Mouse (Mus musculus): ENCODE results near the gene Gm3839. TPM values are rescaled to one million over a fixed set of nuclear protein-coding genes. Genes with fewer than 3 reads are reported as not detected.
"Not testable (repeated sequence)": the region's sequence is repeated elsewhere in the genome, so short reads cannot be mapped to it uniquely, and the experiment has no call there.

Gm3839 gene
- polyA plus RNA-seq (2015; fragmentation: Nextera tagmentation; extraction: Ambion mirVana) = 1.7 and 2.1 TPM in 2 replicates

DNA sequence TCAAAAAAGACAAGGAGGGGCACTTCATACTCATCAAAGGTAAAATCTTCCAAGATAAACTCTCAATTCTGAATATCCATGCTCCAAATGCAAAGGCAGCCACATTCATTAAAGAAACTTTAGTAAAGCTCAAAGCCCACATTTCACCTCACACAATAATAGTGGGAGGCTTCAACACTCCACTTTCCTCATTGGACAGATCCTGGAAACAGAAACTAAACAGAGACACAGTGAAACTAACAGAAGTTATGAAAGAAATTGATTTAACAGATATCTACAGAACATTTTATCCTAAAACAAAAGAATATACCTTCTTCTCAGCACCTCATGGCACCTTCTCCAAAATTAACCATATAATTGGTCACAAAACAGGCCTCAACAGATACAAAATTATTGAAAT, at the start of gene Gm3839:
Gm3839 (minus strand) TSS at position 101 of the 400 bp plus-strand sequence.
- not testable (repeated sequence) for H3K4me3 ChIP-seq (ENCODE audit: low read depth, low read length); H3K9ac ChIP-seq (ENCODE audit: low read depth, low read length); H3K27me3 ChIP-seq (replicated peaks; ENCODE audit: control insufficient read depth, insufficient read depth, low read length); ATAC-seq; H3K4me2 ChIP-seq (replicated peaks; ENCODE audit: low read depth); H3K36me3 ChIP-seq (ENCODE audit: control insufficient read depth, insufficient read depth); H3K27ac ChIP-seq (ENCODE audit: low read depth, low read length); H3K4me1 ChIP-seq (replicated peaks; ENCODE audit: control insufficient read depth, insufficient read depth, low read length); H3K9me3 ChIP-seq (ENCODE audit: control insufficient read depth)

DNA sequence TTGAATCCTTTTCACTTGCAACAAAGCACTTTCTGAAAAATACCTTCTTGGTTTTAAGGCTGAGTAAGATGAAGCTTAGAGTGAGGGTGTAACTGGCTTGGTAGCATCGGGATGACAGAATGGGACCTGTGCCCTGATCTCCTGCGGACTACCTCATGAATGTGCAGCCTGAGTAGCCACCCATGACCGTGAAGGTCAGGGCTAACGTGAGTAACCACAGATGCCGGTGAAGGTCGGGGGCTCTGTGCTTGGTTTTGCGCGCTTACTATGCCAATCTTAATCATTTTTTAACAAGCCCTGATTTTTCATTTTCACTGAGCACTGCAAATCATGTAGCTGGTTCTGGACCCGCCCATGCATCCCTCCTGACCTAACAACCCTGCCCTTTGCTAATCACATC, 49.1 kb upstream of the Gm3839 start:
- no peak for ATAC-seq
- no peak overlapping the region for H3K4me3 ChIP-seq (ENCODE audit: low read depth, low read length)
- no peaks in the 10 kb centered on the region for H3K36me3 ChIP-seq (ENCODE audit: control insufficient read depth, insufficient read depth)
- no peaks in the 10 kb centered on the region for H3K4me1 ChIP-seq (replicated peaks; ENCODE audit: control insufficient read depth, insufficient read depth, low read length)
- H3K9me3 ChIP-seq (ENCODE audit: control insufficient read depth) = no peaks in the 10 kb centered on the region
- no peaks in the 10 kb centered on the region for H3K27me3 ChIP-seq (replicated peaks; ENCODE audit: control insufficient read depth, insufficient read depth, low read length)
- TF ChIP-seq CTCF (IDR thresholded peaks at IDR 0.05; ENCODE audit: low read depth) = no peak
- H3K27ac ChIP-seq (ENCODE audit: low read depth, low read length) = no peak overlapping the region
- 83% methylated on average over 9 of the region's 9 CpGs for WGBS
- no peak overlapping the region for H3K9ac ChIP-seq (ENCODE audit: low read depth, low read length)
- H3K4me2 ChIP-seq (replicated peaks; ENCODE audit: low read depth) = no peak overlapping the region

DNA sequence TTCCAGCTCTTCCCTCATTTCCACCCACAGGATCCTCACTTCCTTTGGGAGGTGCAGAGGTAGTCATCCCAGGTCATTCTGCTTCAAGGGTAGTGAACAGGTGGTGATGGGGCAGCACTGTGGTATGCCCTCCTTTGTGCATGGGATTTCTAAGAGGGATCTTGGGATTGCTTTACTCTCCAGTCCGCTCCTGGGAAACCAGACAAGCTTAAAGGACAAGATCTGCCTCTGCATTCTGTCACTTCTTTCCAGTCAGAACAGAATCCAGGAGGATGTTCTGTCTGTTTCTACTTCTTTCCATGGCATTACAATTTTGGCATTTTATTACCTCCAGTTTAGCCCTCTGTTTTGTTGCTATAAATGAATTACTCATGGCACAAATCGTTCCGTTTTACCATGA, 21.3 kb upstream of the Gm3839 start:
- H3K36me3 ChIP-seq (ENCODE audit: control insufficient read depth, insufficient read depth) = no peaks in the 10 kb centered on the region
- H3K4me2 ChIP-seq (replicated peaks; ENCODE audit: low read depth) = no peak overlapping the region

GRCm38 (mm10) chr14:11375225-11375624, 18.7 kb upstream of the Gm3839 start:
- H3K4me2 ChIP-seq (replicated peaks; ENCODE audit: low read depth) = no peak overlapping the region
- no peaks in the 10 kb centered on the region for H3K9me3 ChIP-seq (ENCODE audit: control insufficient read depth)
- H3K27ac ChIP-seq (ENCODE audit: low read depth, low read length) = no peak overlapping the region
- H3K27me3 ChIP-seq (replicated peaks; ENCODE audit: control insufficient read depth, insufficient read depth, low read length) = no peaks in the 10 kb centered on the region
- no peak overlapping the region for H3K9ac ChIP-seq (ENCODE audit: low read depth, low read length)
- H3K4me3 ChIP-seq (ENCODE audit: low read depth, low read length) = no peak overlapping the region
- no peaks in the 10 kb centered on the region for H3K36me3 ChIP-seq (ENCODE audit: control insufficient read depth, insufficient read depth)
- no peaks in the 10 kb centered on the region for H3K4me1 ChIP-seq (replicated peaks; ENCODE audit: control insufficient read depth, insufficient read depth, low read length)
- no peak for ATAC-seq
- 80% methylated on average over 5 of the region's 5 CpGs for WGBS
- no peak for TF ChIP-seq CTCF (IDR thresholded peaks at IDR 0.05; ENCODE audit: low read depth)

More for the DNA sequence above, 21.3 kb upstream of the Gm3839 start:
- Histone ChIP-seq H3K27ac (ENCODE audit: low read depth, low read length) (no peak overlapping the region), H3K9ac (ENCODE audit: low read depth, low read length) (no peak overlapping the region), H3K4me3 (ENCODE audit: low read depth, low read length) (no peak overlapping the region), H3K9me3 (ENCODE audit: control insufficient read depth) (no peaks in the 10 kb centered on the region), H3K4me1 (replicated peaks; ENCODE audit: control insufficient read depth, insufficient read depth, low read length) (no peaks in the 10 kb centered on the region), H3K27me3 (replicated peaks; ENCODE audit: control insufficient read depth, insufficient read depth, low read length) (no peaks in the 10 kb centered on the region)
- 95% methylated on average over 3 of the region's 3 CpGs for WGBS
- TF ChIP-seq CTCF (IDR thresholded peaks at IDR 0.05; ENCODE audit: low read depth) = no peak
- ATAC-seq = no peak

GRCm38 (mm10) chr14:11346086-11346485, 10.4 kb downstream of the Gm3839 start:
- H3K36me3 ChIP-seq (ENCODE audit: control insufficient read depth, insufficient read depth) = no peaks in the 10 kb centered on the region
- no peak overlapping the region for H3K9ac ChIP-seq (ENCODE audit: low read depth, low read length)
- no peaks in the 10 kb centered on the region for H3K9me3 ChIP-seq (ENCODE audit: control insufficient read depth)
- TF ChIP-seq CTCF (IDR thresholded peaks at IDR 0.05; ENCODE audit: low read depth) = no peak
- H3K4me1 ChIP-seq (replicated peaks; ENCODE audit: control insufficient read depth, insufficient read depth, low read length) = no peaks in the 10 kb centered on the region
- 78% methylated on average over 3 of the region's 3 CpGs for WGBS
- no peaks in the 10 kb centered on the region for H3K27me3 ChIP-seq (replicated peaks; ENCODE audit: control insufficient read depth, insufficient read depth, low read length)
- H3K4me3 ChIP-seq (ENCODE audit: low read depth, low read length) = no peak overlapping the region
- no peak for ATAC-seq
- H3K4me2 ChIP-seq (replicated peaks; ENCODE audit: low read depth) = no peak overlapping the region
- no peak overlapping the region for H3K27ac ChIP-seq (ENCODE audit: low read depth, low read length)

- no peaks in the 10 kb centered on the region for H3K27me3 ChIP-seq (replicated peaks; ENCODE audit: control insufficient read depth, insufficient read depth, low read length)
- H3K27ac ChIP-seq (ENCODE audit: low read depth, low read length) = no peak overlapping the region
- no peaks in the 10 kb centered on the region for H3K36me3 ChIP-seq (ENCODE audit: control insufficient read depth, insufficient read depth)
- no peak for ATAC-seq
- TF ChIP-seq CTCF (IDR thresholded peaks at IDR 0.05; ENCODE audit: low read depth) = peak; percentile 65
- H3K9ac ChIP-seq (ENCODE audit: low read depth, low read length) = no peak overlapping the region
- H3K4me3 ChIP-seq (ENCODE audit: low read depth, low read length) = no peak overlapping the region
- no peaks in the 10 kb centered on the region for H3K4me1 ChIP-seq (replicated peaks; ENCODE audit: control insufficient read depth, insufficient read depth, low read length)
- no peaks in the 10 kb centered on the region for H3K9me3 ChIP-seq (ENCODE audit: control insufficient read depth)
- WGBS = 52% methylated on average over 2 of the region's 2 CpGs
- H3K4me2 ChIP-seq (replicated peaks; ENCODE audit: low read depth) = no peak overlapping the region
Measured at GRCm38 (mm10) chr14:11329993-11330392, 26.5 kb downstream of the Gm3839 start.

DNA sequence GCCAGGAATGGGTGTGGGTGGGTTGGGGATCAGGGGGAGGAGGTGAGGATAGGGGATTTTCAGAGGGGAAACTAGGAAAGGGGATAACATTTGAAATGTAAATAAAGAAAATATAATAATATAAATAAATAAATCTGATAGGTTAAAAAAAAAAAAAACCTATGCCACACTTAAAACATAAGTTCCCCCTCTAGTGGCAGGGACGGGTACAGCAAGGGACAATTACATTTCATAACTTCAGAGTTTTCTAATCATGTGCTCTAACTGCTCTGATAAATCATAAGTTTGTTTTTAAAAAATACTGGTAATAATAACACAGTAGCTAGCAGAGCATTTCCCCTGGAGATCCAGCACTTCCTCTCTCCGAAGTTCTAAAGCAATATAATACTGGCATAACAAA, 49.4 kb downstream of the Gm3839 start:
- no peaks in the 10 kb centered on the region for H3K9me3 ChIP-seq (ENCODE audit: control insufficient read depth)
- H3K9ac ChIP-seq (ENCODE audit: low read depth, low read length) = no peak overlapping the region
- 29% methylated on average over 2 of the region's 2 CpGs for WGBS
- no peak for ATAC-seq
- no peak overlapping the region for H3K4me2 ChIP-seq (replicated peaks; ENCODE audit: low read depth)
- H3K4me3 ChIP-seq (ENCODE audit: low read depth, low read length) = no peak overlapping the region
- no peaks in the 10 kb centered on the region for H3K4me1 ChIP-seq (replicated peaks; ENCODE audit: control insufficient read depth, insufficient read depth, low read length)
- H3K36me3 ChIP-seq (ENCODE audit: control insufficient read depth, insufficient read depth) = no peaks in the 10 kb centered on the region
- H3K27ac ChIP-seq (ENCODE audit: low read depth, low read length) = no peak overlapping the region
- TF ChIP-seq CTCF (IDR thresholded peaks at IDR 0.05; ENCODE audit: low read depth) = peak; percentile 62
- H3K27me3 ChIP-seq (replicated peaks; ENCODE audit: control insufficient read depth, insufficient read depth, low read length) = no peaks in the 10 kb centered on the region

DNA sequence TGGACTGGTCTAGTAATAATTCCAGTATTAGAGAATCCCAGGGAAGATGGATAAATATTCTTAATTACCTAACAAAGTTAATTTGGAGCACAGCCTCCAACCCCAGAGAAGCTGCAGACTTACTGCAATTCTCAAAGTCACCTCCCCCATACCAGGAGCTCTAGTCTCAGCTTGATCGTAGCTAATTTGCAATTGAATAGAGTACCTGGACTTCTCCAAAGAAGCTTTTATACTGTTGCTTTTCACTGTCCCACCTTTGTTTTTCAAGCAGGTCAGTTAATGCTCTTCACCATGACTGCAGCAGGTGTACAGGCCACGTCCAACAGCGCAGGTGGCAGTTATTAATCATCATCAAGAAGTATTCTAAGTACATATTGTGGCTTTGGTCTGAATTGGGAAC, 68.6 kb downstream of the Gm3839 start:
- not testable (repeated sequence) for H3K9me3 ChIP-seq (ENCODE audit: control insufficient read depth); H3K4me3 ChIP-seq (ENCODE audit: low read depth, low read length); H3K36me3 ChIP-seq (ENCODE audit: control insufficient read depth, insufficient read depth); H3K4me1 ChIP-seq (replicated peaks; ENCODE audit: control insufficient read depth, insufficient read depth, low read length); H3K4me2 ChIP-seq (replicated peaks; ENCODE audit: low read depth); H3K27ac ChIP-seq (ENCODE audit: low read depth, low read length); H3K27me3 ChIP-seq (replicated peaks; ENCODE audit: control insufficient read depth, insufficient read depth, low read length); H3K9ac ChIP-seq (ENCODE audit: low read depth, low read length); ATAC-seq
- 91% methylated on average over 3 of the region's 3 CpGs for WGBS
